8 mouse cellular contexts compared by ENCODE assay signal in the genomic region with DNA sequence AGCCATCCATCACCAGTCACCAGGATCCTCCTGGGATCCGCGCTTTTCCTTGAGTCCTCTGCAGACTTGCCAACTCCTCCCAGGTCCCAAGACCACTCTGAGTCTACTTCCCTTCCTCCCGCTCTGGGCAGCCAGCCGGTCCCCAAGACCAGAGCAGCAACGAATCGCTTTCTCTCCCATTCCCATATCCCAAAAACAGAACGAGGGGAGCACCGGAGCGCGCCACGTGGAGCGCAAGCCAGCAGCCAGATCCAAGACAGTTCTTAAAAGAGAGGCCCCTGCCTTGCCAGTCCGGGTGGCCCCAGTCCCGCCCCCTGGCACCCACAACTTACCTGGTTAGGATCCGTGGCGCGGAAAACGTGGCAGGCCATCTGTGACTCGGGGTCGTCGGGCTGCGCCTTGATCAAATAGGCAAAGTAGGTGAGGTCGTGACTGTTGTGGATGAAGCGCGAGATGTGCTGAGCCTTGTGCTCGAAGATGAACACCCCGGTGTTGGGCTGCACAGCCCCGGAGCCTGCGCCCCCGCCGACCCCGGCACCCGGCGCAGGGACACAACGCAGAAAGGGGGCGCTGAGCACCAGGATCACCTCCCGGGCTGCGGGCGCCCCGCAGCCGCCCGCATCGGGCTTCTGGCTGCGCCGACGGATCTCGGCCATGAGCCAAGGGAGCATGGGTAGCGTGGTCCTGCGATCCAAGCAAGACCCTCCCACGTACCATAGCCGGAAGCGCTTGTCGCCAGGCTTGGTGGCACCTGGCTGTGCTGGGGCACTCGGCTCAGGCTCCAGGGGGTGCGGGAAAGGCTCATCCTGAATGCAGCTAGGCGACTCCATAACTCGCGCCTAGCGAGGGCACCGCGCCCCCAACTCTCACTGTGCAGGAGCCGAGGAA. TPM values are rescaled to one million over a fixed set of nuclear protein-coding genes. Genes with fewer than 3 reads are reported as not detected.
A peak's percentile ranks its signal among the peaks of the same experiment; 100 is the strongest.
DNase-seq lines count a peak whose midpoint lies in the region; ATAC-seq lines count a peak whose summit lies in the region.

No protein-coding gene starts in this region.

- DNase-seq in MN1 (ENCODE audit: low spot score), result peak; percentile 52
- DNase-seq in kidney, postnatal 4 days, result peak; percentile 44 to 70
- peak; percentile 11 for DNase-seq in lung, postnatal 14 days
- DNase-seq in retina, embryonic 14.5 days (ENCODE audit: low spot score), result peak; percentile 63

- H3K36me3 ChIP-seq in forebrain, embryonic 12.5 days (replicated peaks), result no peaks in the 10 kb centered on the region
- no peaks in the 10 kb centered on the region for H3K36me3 ChIP-seq in heart, embryonic 16.5 days (ENCODE audit: control insufficient read depth, insufficient read depth)

- peak overlapping the region; percentile 97 for H3K4me2 ChIP-seq in forebrain, embryonic 12.5 days
- peak overlapping the region; percentile 80 for H3K4me2 ChIP-seq in heart, embryonic 16.5 days (ENCODE audit: low read depth, low read length)

- 0 out of 2 replicates have a peak, but pooled peaks cover 2% of the 10 kb centered on the region for H3K4me1 ChIP-seq in brown adipose tissue, adult 24 weeks (ENCODE audit: control insufficient read depth, insufficient read depth, insufficient read length, low read length)
- peaks cover 12% of the 10 kb centered on the region for H3K4me1 ChIP-seq in forebrain, embryonic 12.5 days
- peaks cover 3% of the 10 kb centered on the region; the same call in 1 of the 2 replicates for H3K4me1 ChIP-seq in heart, embryonic 16.5 days (ENCODE audit: control insufficient read depth, insufficient read depth, low read length)

- no peaks in the 10 kb centered on the region for H3K9me3 ChIP-seq in forebrain, embryonic 12.5 days
- H3K9me3 ChIP-seq in heart, embryonic 16.5 days (replicated peaks; ENCODE audit: control insufficient read depth, low read length), result no peaks in the 10 kb centered on the region

- H3K27ac ChIP-seq in brown adipose tissue, adult 24 weeks (replicated peaks; ENCODE audit: low read depth, low read length), result no peak overlapping the region
- H3K27ac ChIP-seq in forebrain, embryonic 12.5 days, result no peak overlapping the region
- peak overlapping the region; percentile 96 for H3K27ac ChIP-seq in heart, embryonic 16.5 days (ENCODE audit: low read length)

- under 1% methylated on average over 62 of the region's 62 CpGs for WGBS in forebrain, embryonic 12.5 days
- WGBS in heart, embryonic 16.5 days, result under 1% methylated on average over 62 of the region's 62 CpGs

- peak overlapping the region; percentile 89 for H3K4me3 ChIP-seq in brown adipose tissue, adult 24 weeks (ENCODE audit: insufficient read depth, low read depth, low read length)
- peak overlapping the region; percentile 71 for H3K4me3 ChIP-seq in forebrain, embryonic 12.5 days (replicated peaks)
- peak overlapping the region; percentile 59 for H3K4me3 ChIP-seq in heart, embryonic 16.5 days (ENCODE audit: low read length)

- peak; percentile 72 for ATAC-seq in forebrain, embryonic 12.5 days (ENCODE audit: low FRiP score)
- peak; percentile 2; the same call in 1 of the 2 replicates for ATAC-seq in heart, embryonic 16.5 days (replicated peaks; ENCODE audit: extremely low read depth, insufficient read depth, low FRiP score)
- no peak for ATAC-seq in erythroid progenitor cell, adult 5-6 weeks (replicated peaks; ENCODE audit: low FRiP score, poor library complexity, severe bottlenecking)

- H3K27me3 ChIP-seq in forebrain, embryonic 12.5 days, result peaks cover 15% of the 10 kb centered on the region
- H3K27me3 ChIP-seq in heart, embryonic 16.5 days (ENCODE audit: control insufficient read depth, insufficient read depth, low read length), result no peaks in the 10 kb centered on the region

- peak overlapping the region; percentile 74 for H3K9ac ChIP-seq in forebrain, embryonic 12.5 days
- peak overlapping the region; percentile 77 for H3K9ac ChIP-seq in heart, embryonic 16.5 days (ENCODE audit: low read length)

RNA-seq across cellular contexts. Expression of gene Tbc1d4, which starts 1.1 kb away (rescaled TPM):
- polyA plus RNA-seq in brown adipose tissue, adult 24 weeks (2012; ENCODE audit: insufficient read depth, insufficient read length, missing spikeins), result 25.0 and 28.3 TPM in 2 replicates
- 7.4 and 7.7 TPM in 2 replicates for polyA plus RNA-seq in forebrain, embryonic 12.5 days (2016; fragmentation: Nextera tagmentation; extraction: Ambion mirVana)
- polyA plus RNA-seq in heart, embryonic 16.5 days (2015; fragmentation: Nextera tagmentation; extraction: Ambion mirVana), result 25.8 and 25.9 TPM in 2 replicates
- 2.1 and 3.2 TPM in 2 replicates for total RNA-seq in erythroid progenitor cell, adult 5-6 weeks (2015; ENCODE audit: low replicate concordance)
- 0.08 and 0.64 TPM in 2 replicates for total RNA-seq in erythroid progenitor cell, adult 5-6 weeks (2017; ENCODE audit: low replicate concordance)

RNA-seq across cellular contexts. Expression of gene Commd6, which starts 32.6 kb away (rescaled TPM):
- polyA plus RNA-seq in brown adipose tissue, adult 24 weeks (2012; ENCODE audit: insufficient read depth, insufficient read length, missing spikeins), result 123 and 160 TPM in 2 replicates
- polyA plus RNA-seq in forebrain, embryonic 12.5 days (2016; fragmentation: Nextera tagmentation; extraction: Ambion mirVana), result 97.0 and 101 TPM in 2 replicates
- 65.9 and 75.3 TPM in 2 replicates for polyA plus RNA-seq in heart, embryonic 16.5 days (2015; fragmentation: Nextera tagmentation; extraction: Ambion mirVana)
- total RNA-seq in erythroid progenitor cell, adult 5-6 weeks (2015; ENCODE audit: low replicate concordance), result 17.6 and 24.9 TPM in 2 replicates
- total RNA-seq in erythroid progenitor cell, adult 5-6 weeks (2017; ENCODE audit: low replicate concordance), result 9.2 TPM in 2 replicates

RNA-seq across cellular contexts. Expression of gene Uchl3, which starts 45.9 kb away (rescaled TPM):
- 67.9 and 83.8 TPM in 2 replicates for polyA plus RNA-seq in brown adipose tissue, adult 24 weeks (2012; ENCODE audit: insufficient read depth, insufficient read length, missing spikeins)
- 168 and 177 TPM in 2 replicates for polyA plus RNA-seq in forebrain, embryonic 12.5 days (2016; fragmentation: Nextera tagmentation; extraction: Ambion mirVana)
- polyA plus RNA-seq in heart, embryonic 16.5 days (2015; fragmentation: Nextera tagmentation; extraction: Ambion mirVana), result 79.9 and 95.2 TPM in 2 replicates
- total RNA-seq in erythroid progenitor cell, adult 5-6 weeks (2015; ENCODE audit: low replicate concordance), result 8.0 and 16.9 TPM in 2 replicates
- total RNA-seq in erythroid progenitor cell, adult 5-6 weeks (2017; ENCODE audit: low replicate concordance), result 1.9 and 9.0 TPM in 2 replicates

Comparison
In these comparisons a context has a peak if more than half of its experiments do, and no peak if none do; other contexts are left out.
1. DNase-seq: peak in every context shown above with its lines; median percentile 63 in retina, embryonic 14.5 days; 57 in kidney, postnatal 4 days; 52 in MN1; 11 in lung, postnatal 14 days.